Mouse (Mus musculus) lung, adult 2 months (tissue): ENCODE data around the gene Gm21915.

Experiments
- CTCF ChIP-seq: fragments of 200-500 bp; IDR thresholded peaks from 2 replicates; pipeline ENCODE4 v1.5.1; 2011; ENCODE audit warnings: mild to moderate bottlenecking, low read length, control low read depth; ENCODE audit not compliant: insufficient read depth
- POLR2A ChIP-seq: fragments of 200-500 bp; IDR thresholded peaks from 2 replicates; pipeline ENCODE4 v1.6.1; 2011; ENCODE audit warnings: low read depth, mild to moderate bottlenecking, control low read depth, low read length, borderline replicate concordance; ENCODE audit errors: extremely low read depth

DNA sequence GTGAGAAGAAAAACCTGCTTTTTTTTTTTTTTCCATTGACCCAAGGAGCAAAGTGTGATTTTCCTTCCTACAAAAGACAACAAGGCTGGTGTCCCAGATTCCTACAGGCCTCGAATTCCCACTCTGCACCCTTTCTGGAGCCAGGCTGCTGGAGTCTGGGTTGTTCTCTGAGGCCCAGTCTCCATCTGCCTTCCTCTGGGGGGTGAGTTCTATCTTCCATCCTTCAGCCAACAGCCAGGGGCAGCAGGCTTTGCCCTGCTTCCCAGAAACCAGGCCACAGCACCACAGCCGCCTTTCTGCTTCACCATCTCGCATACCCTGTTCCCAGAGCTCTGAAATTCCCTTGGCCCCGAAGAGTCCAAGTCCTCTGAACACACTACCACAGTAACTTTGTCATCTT, 25.7 kb downstream of the Gm21915 start:
- TF ChIP-seq CTCF, result no peak
- TF ChIP-seq POLR2A, result no peak
